In genomic region chr8:47948836-47949235, GRCm38 (mm10) we compare ENCODE assay signal across 21 mouse cellular contexts. TPM values are rescaled to one million over a fixed set of nuclear protein-coding genes. Genes with fewer than 3 reads are reported as not detected.
DNase-seq lines count a peak whose midpoint lies in the region; ATAC-seq and TF ChIP-seq lines count a peak whose summit lies in the region.
"Had no signal": no experiment of that assay in that cellular context is flagged by ENCODE, and none has a peak within 500 bp of the region (broad histone marks: within the 10 kb centered on the region; RNA-seq: fewer than 3 reads in every experiment).

No protein-coding gene starts in this region.

- DNase-seq in midbrain, embryonic 11.5 days (ENCODE audit: low spot score, missing footprints), result peak; percentile 23
- DNase-seq in midbrain, postnatal 0 days (ENCODE audit: low spot score), result no peak
- peak; percentile 37 for DNase-seq in retina, embryonic 14.5 days (ENCODE audit: low spot score)
- no peak for DNase-seq in gastrocnemius, adult 2 months
- DNase-seq in limb, embryonic 10.5 days (ENCODE audit: low spot score), result no peak
- DNase-seq: adrenal gland, adult 8-10 months; adrenal gland, postnatal 36 days; cerebellum, adult 11-12 months; cerebellum, adult 2 months; cerebellum, adult 9-10 months; cerebellum, postnatal 10 days; cerebellum, postnatal 25 days; embryo, embryonic 11 days had no signal

- no peaks in the 10 kb centered on the region for H3K36me3 ChIP-seq in midbrain, embryonic 11.5 days (ENCODE audit: control insufficient read depth, insufficient read depth, low read length)
- H3K36me3 ChIP-seq in midbrain, postnatal 0 days (ENCODE audit: insufficient read depth, low read length), result no peaks in the 10 kb centered on the region
- H3K36me3 ChIP-seq in limb, embryonic 10.5 days, result no peaks in the 10 kb centered on the region
- H3K36me3 ChIP-seq: embryonic facial prominence, embryonic 13.5 days; embryonic facial prominence, embryonic 15.5 days; forebrain, embryonic 10.5 days; forebrain, embryonic 12.5 days had no signal

- no peak overlapping the region for H3K27ac ChIP-seq in midbrain, embryonic 11.5 days (ENCODE audit: low read depth, low read length)
- no peak overlapping the region for H3K27ac ChIP-seq in midbrain, postnatal 0 days (ENCODE audit: low read depth, low read length)
- no peak overlapping the region for H3K27ac ChIP-seq in gastrocnemius, adult 2 months
- no peak overlapping the region for H3K27ac ChIP-seq in limb, embryonic 10.5 days
- H3K27ac ChIP-seq: embryonic facial prominence, embryonic 13.5 days; embryonic facial prominence, embryonic 15.5 days; forebrain, embryonic 10.5 days; forebrain, embryonic 12.5 days had no signal

- no peaks in the 10 kb centered on the region for H3K9me3 ChIP-seq in midbrain, embryonic 11.5 days (ENCODE audit: control insufficient read depth, low read length)
- H3K9me3 ChIP-seq in midbrain, postnatal 0 days (ENCODE audit: low read length), result no peaks in the 10 kb centered on the region
- no peaks in the 10 kb centered on the region for H3K9me3 ChIP-seq in limb, embryonic 10.5 days (replicated peaks)
- H3K9me3 ChIP-seq: embryonic facial prominence, embryonic 13.5 days; embryonic facial prominence, embryonic 15.5 days; forebrain, embryonic 10.5 days; forebrain, embryonic 12.5 days; G1E had no signal

- no peak for TF ChIP-seq CTCF in midbrain, postnatal 0 days (IDR thresholded peaks at IDR 0.05)
- TF ChIP-seq CTCF in gastrocnemius, adult 2 months (IDR thresholded peaks at IDR 0.05), result no peak

- no peaks in the 10 kb centered on the region for H3K4me1 ChIP-seq in midbrain, embryonic 11.5 days (ENCODE audit: control insufficient read depth, insufficient read depth, low read length)
- no peaks in the 10 kb centered on the region for H3K4me1 ChIP-seq in midbrain, postnatal 0 days (ENCODE audit: insufficient read depth, low read length)
- H3K4me1 ChIP-seq in limb, embryonic 10.5 days, result peaks cover 5% of the 10 kb centered on the region; the same call in 1 of the 2 replicates
- H3K4me1 ChIP-seq: embryonic facial prominence, embryonic 15.5 days had no signal

- no peak overlapping the region for H3K4me2 ChIP-seq in midbrain, embryonic 11.5 days
- no peak overlapping the region for H3K4me2 ChIP-seq in midbrain, postnatal 0 days (ENCODE audit: low read depth, low read length, poor library complexity, severe bottlenecking)
- H3K4me2 ChIP-seq: embryonic facial prominence, embryonic 13.5 days; embryonic facial prominence, embryonic 15.5 days; forebrain, embryonic 12.5 days had no signal

- no peak overlapping the region for H3K4me3 ChIP-seq in midbrain, embryonic 11.5 days (ENCODE audit: low read depth, low read length)
- no peak overlapping the region for H3K4me3 ChIP-seq in midbrain, postnatal 0 days (ENCODE audit: low read depth, low read length)
- H3K4me3 ChIP-seq in gastrocnemius, adult 2 months, result no peak overlapping the region
- no peak overlapping the region for H3K4me3 ChIP-seq in limb, embryonic 10.5 days
- H3K4me3 ChIP-seq: embryonic facial prominence, embryonic 13.5 days; embryonic facial prominence, embryonic 15.5 days; erythroblast, embryonic 14.5 days; forebrain, embryonic 10.5 days; forebrain, embryonic 12.5 days had no signal

- WGBS in midbrain, embryonic 11.5 days, result 90% methylated on average over 4 of the region's 4 CpGs
- WGBS in midbrain, postnatal 0 days, result 75% methylated on average over 4 of the region's 4 CpGs
- 78% methylated on average over 4 of the region's 4 CpGs for WGBS in limb, embryonic 10.5 days

- no peak for ATAC-seq in midbrain, embryonic 11.5 days (ENCODE audit: low FRiP score)
- ATAC-seq in midbrain, postnatal 0 days (ENCODE audit: low FRiP score), result no peak
- ATAC-seq: Patski had no signal

- no peaks in the 10 kb centered on the region for H3K27me3 ChIP-seq in midbrain, embryonic 11.5 days (ENCODE audit: control insufficient read depth, insufficient read depth, low read length)
- H3K27me3 ChIP-seq in midbrain, postnatal 0 days (ENCODE audit: insufficient read depth, low read length), result no peaks in the 10 kb centered on the region
- no peaks in the 10 kb centered on the region for H3K27me3 ChIP-seq in limb, embryonic 10.5 days (ENCODE audit: low read depth, poor library complexity, severe bottlenecking)
- H3K27me3 ChIP-seq: CH12.LX; embryonic facial prominence, embryonic 13.5 days; embryonic facial prominence, embryonic 15.5 days; forebrain, embryonic 12.5 days; Patski had no signal

- H3K9ac ChIP-seq in midbrain, embryonic 11.5 days (ENCODE audit: low read length), result no peak overlapping the region
- no peak overlapping the region for H3K9ac ChIP-seq in midbrain, postnatal 0 days (replicated peaks; ENCODE audit: low read length, poor library complexity, severe bottlenecking)
- H3K9ac ChIP-seq: embryonic facial prominence, embryonic 13.5 days; embryonic facial prominence, embryonic 15.5 days; forebrain, embryonic 12.5 days had no signal

- intact Hi-C loops in gastrocnemius, adult 2 months (cut with DNase I), result loop anchor here (5.0 kb wide), 1 partner anchor 67 kb away; no protein-coding TSS in a partner anchor

RNA-seq across cellular contexts. Expression of gene Wwc2, which starts 41.9 kb away (rescaled TPM):
- 6.0 and 6.2 TPM in 2 replicates for polyA plus RNA-seq in midbrain, embryonic 11.5 days (2014; fragmentation: Nextera tagmentation; extraction: Ambion mirVana)
- 9.6 and 10.1 TPM in 2 replicates for total RNA-seq in midbrain, postnatal 0 days (2014; rRNA removed)
- 4.0 and 4.5 TPM in 2 replicates for polyA plus RNA-seq in midbrain, postnatal 0 days (2015; fragmentation: Nextera tagmentation; extraction: Ambion mirVana)
- 1 to 10 TPM; 5.0 to 8.3 TPM for total RNA-seq in gastrocnemius, adult 2 months (2021)
- 9.7 and 11.7 TPM in 2 replicates for polyA plus RNA-seq in limb, embryonic 10.5 days (2016; fragmentation: Nextera tagmentation; extraction: Ambion mirVana)

Comparison
In these comparisons a context has a peak if more than half of its experiments do, and no peak if none do; other contexts are left out.
1. DNase-seq: peak in midbrain, embryonic 11.5 days (single experiment) and retina, embryonic 14.5 days (single experiment); none in midbrain, postnatal 0 days (single experiment), gastrocnemius, adult 2 months (single experiment) and limb, embryonic 10.5 days (single experiment).